18 mouse cellular contexts compared by ENCODE assay signal in the genomic region with DNA sequence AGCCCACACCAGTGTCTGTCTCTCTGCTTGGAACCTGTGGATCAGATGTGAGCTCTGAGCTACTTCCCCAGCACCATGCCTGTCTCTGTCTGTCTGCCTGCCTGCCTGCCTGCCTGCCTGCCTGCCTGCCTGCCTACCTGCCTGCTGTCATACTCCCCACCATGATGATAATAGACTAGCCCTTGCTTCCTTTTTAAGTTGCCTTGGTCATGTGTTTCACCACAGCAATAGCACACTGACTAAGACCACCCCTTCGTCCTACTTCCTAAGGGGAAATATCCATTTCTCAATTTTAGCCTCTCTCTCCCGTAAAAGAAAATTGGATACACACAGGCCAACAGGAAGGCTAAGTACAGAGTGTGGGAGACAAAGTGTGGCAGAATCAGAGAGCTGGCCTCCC. TPM values are rescaled to one million over a fixed set of nuclear protein-coding genes. Genes with fewer than 3 reads are reported as not detected.
DNase-seq lines count a peak whose midpoint lies in the region; ATAC-seq and TF ChIP-seq lines count a peak whose summit lies in the region.
"Had no signal": no experiment of that assay in that cellular context is flagged by ENCODE, and none has a peak within 500 bp of the region (broad histone marks: within the 10 kb centered on the region; RNA-seq: fewer than 3 reads in every experiment).

No protein-coding gene starts in this region.

- H3K79me2 ChIP-seq in liver, adult 2 months (ENCODE audit: control insufficient read depth, insufficient read depth, low read length), result peaks cover 31% of the 10 kb centered on the region; the same call in 1 of the 2 replicates
- peaks cover 98% of the 10 kb centered on the region for H3K79me2 ChIP-seq in CH12.LX (replicated peaks; ENCODE audit: control insufficient read depth, extremely low read depth, insufficient read depth, poor library complexity, severe bottlenecking)

- no peak overlapping the region for H3K4me2 ChIP-seq in liver, embryonic 11.5 days
- H3K4me2 ChIP-seq in CH12.LX (ENCODE audit: insufficient read depth, low read depth, poor library complexity, severe bottlenecking), result no peak overlapping the region
- H3K4me2 ChIP-seq: forebrain, embryonic 12.5 days; hindbrain, embryonic 12.5 days had no signal

- H3K9me3 ChIP-seq in liver, embryonic 11.5 days (ENCODE audit: control insufficient read depth, low read length), result no peaks in the 10 kb centered on the region
- no peaks in the 10 kb centered on the region for H3K9me3 ChIP-seq in CH12.LX (replicated peaks; ENCODE audit: low read length)
- H3K9me3 ChIP-seq in midbrain, embryonic 10.5 days (replicated peaks), result no peaks in the 10 kb centered on the region
- H3K9me3 ChIP-seq: G1E; hindbrain, embryonic 12.5 days; limb, embryonic 10.5 days had no signal

- no peak overlapping the region for H3K9ac ChIP-seq in liver, adult 2 months (ENCODE audit: low read depth, low read length)
- H3K9ac ChIP-seq in liver, embryonic 11.5 days (ENCODE audit: low read depth, low read length), result no peak overlapping the region
- 0 out of 2 replicates have a peak overlapping the region, but pooled peaks have one; percentile 7 for H3K9ac ChIP-seq in CH12.LX (ENCODE audit: insufficient read depth, low read depth)
- H3K9ac ChIP-seq: forebrain, embryonic 12.5 days; hindbrain, embryonic 12.5 days had no signal

- H3K4me1 ChIP-seq in liver, adult 2 months (ENCODE audit: control insufficient read depth, insufficient read depth, low read length), result peaks cover 20% of the 10 kb centered on the region; the same call in 1 of the 2 replicates
- H3K4me1 ChIP-seq in liver, embryonic 11.5 days (replicated peaks; ENCODE audit: control insufficient read depth, insufficient read depth, low read length), result peaks cover 5% of the 10 kb centered on the region; the same call in 1 of the 2 replicates
- H3K4me1 ChIP-seq in CH12.LX (ENCODE audit: control insufficient read depth in 1 of 2, insufficient read depth in 2 of 2), result peaks cover 21 to 67% of the 10 kb centered on the region in 2 experiments
- H3K4me1 ChIP-seq in bone marrow macrophage, adult 2 months (ENCODE audit: control insufficient read depth, insufficient read depth, low read length), result peaks cover 52% of the 10 kb centered on the region
- H3K4me1 ChIP-seq in midbrain, embryonic 10.5 days, result peaks cover 16% of the 10 kb centered on the region
- H3K4me1 ChIP-seq: forebrain, embryonic 12.5 days; hindbrain, embryonic 12.5 days; limb, embryonic 10.5 days had no signal

- dilution Hi-C loops in CH12.LX (cut with MboI; ENCODE audit: extremely low pct_ligation_motif_present, extremely low pct_unique_long_range_greater_than_20kb, low sequenced_read_pairs), result no loop called here

- TF ChIP-seq RAD21 in CH12.LX (IDR thresholded peaks at IDR 0.05; ENCODE audit: low read depth, low read length), result no peak

- H3K36me3 ChIP-seq in liver, adult 2 months (ENCODE audit: control insufficient read depth, insufficient read depth, low read length), result peaks cover 3% of the 10 kb centered on the region; the same call in 1 of the 2 replicates
- peaks cover 5% of the 10 kb centered on the region; the same call in 1 of the 2 replicates for H3K36me3 ChIP-seq in liver, embryonic 11.5 days (ENCODE audit: control insufficient read depth, insufficient read depth, low read length)
- H3K36me3 ChIP-seq in CH12.LX (replicated peaks in 1 of 2; ENCODE audit: control insufficient read depth in 1 of 2, insufficient read depth in 1 of 2, low read length in 1 of 2), result peaks cover 25 to 69% of the 10 kb centered on the region in 2 experiments
- H3K36me3 ChIP-seq in midbrain, embryonic 10.5 days, result peaks cover 45% of the 10 kb centered on the region

- in situ Hi-C loops in CH12.LX (cut with MboI; ENCODE audit: low pct_ligation_motif_present, low pct_unique_long_range_greater_than_20kb, low sequenced_read_pairs), result no loop called here

- H3K27ac ChIP-seq in liver, adult 2 months (replicated peaks; ENCODE audit: insufficient read depth, low read depth, low read length), result peak overlapping the region; percentile 38
- H3K27ac ChIP-seq in liver, embryonic 11.5 days (ENCODE audit: low read depth, low read length), result no peak overlapping the region
- peak overlapping the region; percentile 9; the same call in 1 of the 2 replicates for H3K27ac ChIP-seq in CH12.LX (ENCODE audit: insufficient read depth, low read depth)
- H3K27ac ChIP-seq in bone marrow macrophage, adult 2 months (ENCODE audit: insufficient read depth, low read depth, low read length), result peak overlapping the region; percentile 91
- H3K27ac ChIP-seq in midbrain, embryonic 10.5 days (replicated peaks), result no peak overlapping the region
- H3K27ac ChIP-seq: forebrain, embryonic 12.5 days; hindbrain, embryonic 12.5 days; limb, embryonic 10.5 days had no signal

- no peak for TF ChIP-seq EP300 in CH12.LX (IDR thresholded peaks at IDR 0.05; ENCODE audit: low read length)

- ATAC-seq in liver, embryonic 11.5 days (replicated peaks; ENCODE audit: low FRiP score), result no peak
- ATAC-seq in megakaryocyte, adult 5-6 weeks (ENCODE audit: poor library complexity, severe bottlenecking), result peak; percentile 29

- H3K4me3 ChIP-seq in liver, adult 2 months (ENCODE audit: insufficient read depth, low read depth, low read length), result no peak overlapping the region
- H3K4me3 ChIP-seq in liver, embryonic 11.5 days (ENCODE audit: low read depth, low read length), result no peak overlapping the region
- no peak overlapping the region for H3K4me3 ChIP-seq in CH12.LX (replicated peaks in 1 of 3; ENCODE audit: low read depth in 2 of 3, low read length in 2 of 3, poor library complexity in 1 of 3)
- H3K4me3 ChIP-seq in bone marrow macrophage, adult 2 months (ENCODE audit: insufficient read depth, low read length), result peak overlapping the region; percentile 9
- H3K4me3 ChIP-seq in midbrain, embryonic 10.5 days, result no peak overlapping the region
- H3K4me3 ChIP-seq: forebrain, embryonic 12.5 days; hindbrain, embryonic 12.5 days; limb, embryonic 10.5 days; myocyte had no signal

- TF ChIP-seq POLR2A in liver, adult 2 months (IDR thresholded peaks at IDR 0.05; ENCODE audit: extremely low read depth, insufficient read depth, low read length), result no peak
- TF ChIP-seq POLR2A in CH12.LX (IDR thresholded peaks at IDR 0.05; ENCODE audit: low read depth, low read length), result no peak
- TF ChIP-seq POLR2A in bone marrow macrophage, adult 2 months (IDR thresholded peaks at IDR 0.05; ENCODE audit: borderline replicate concordance, low read depth, low read length), result no peak

- DNase-seq in liver, adult 2 months (ENCODE audit: extremely low read depth, low read depth, low spot score), result no peak
- DNase-seq in liver, embryonic 11.5 days (ENCODE audit: low spot score), result no peak
- no peak for DNase-seq in CH12.LX (ENCODE audit: extremely low read depth)
- no peak for DNase-seq in midbrain, embryonic 10.5 days (ENCODE audit: low spot score)
- no peak for DNase-seq in right cerebral cortex, postnatal 10 days (ENCODE audit: low spot score in 2 of 2)
- DNase-seq: cerebellum, adult 9-10 months; gastrocnemius, postnatal 14 days; kidney, postnatal 25 days; midbrain, embryonic 14.5 days; thymus, postnatal 14 days had no signal

- 73% methylated on average over 2 of the region's 2 CpGs for WGBS in liver, adult 2 months
- 59% methylated on average over 2 of the region's 2 CpGs for WGBS in liver, embryonic 11.5 days
- 91% methylated on average over 2 of the region's 2 CpGs for WGBS in midbrain, embryonic 10.5 days

- no peak for TF ChIP-seq CTCF in liver, adult 2 months (IDR thresholded peaks at IDR 0.05; ENCODE audit: low read depth, low read length)
- TF ChIP-seq CTCF in CH12.LX (conservative IDR thresholded peaks at IDR 0.05 in 1 of 2, IDR thresholded peaks at IDR 0.05 in 1 of 2; ENCODE audit: low read depth in 2 of 2, low read length in 2 of 2), result no peak
- no peak for TF ChIP-seq CTCF in bone marrow macrophage, adult 2 months (IDR thresholded peaks at IDR 0.05; ENCODE audit: low read depth, low read length)

- H3K27me3 ChIP-seq in liver, adult 2 months (ENCODE audit: control insufficient read depth, insufficient read depth, low read length), result no peaks in the 10 kb centered on the region
- no peaks in the 10 kb centered on the region for H3K27me3 ChIP-seq in liver, embryonic 11.5 days (replicated peaks; ENCODE audit: control insufficient read depth, insufficient read depth, low read length)
- H3K27me3 ChIP-seq in CH12.LX (replicated peaks), result no peaks in the 10 kb centered on the region
- H3K27me3 ChIP-seq in midbrain, embryonic 10.5 days (ENCODE audit: low read depth, poor library complexity, severe bottlenecking), result no peaks in the 10 kb centered on the region
- H3K27me3 ChIP-seq: forebrain, embryonic 12.5 days; hindbrain, embryonic 12.5 days had no signal

RNA-seq across cellular contexts. Expression of gene Ube2l3, which starts 20.3 kb away (rescaled TPM):
- 33.8 and 34.7 TPM in 2 replicates for total RNA-seq in liver, adult 2 months (2014; rRNA removed)
- 45.7 and 54.0 TPM in 2 replicates for polyA plus RNA-seq in liver, adult 2 months (2012; rRNA removed)
- polyA plus RNA-seq in liver, embryonic 11.5 days (2014; fragmentation: Nextera tagmentation; extraction: Ambion mirVana), result 369 and 377 TPM in 2 replicates
- total RNA-seq in CH12.LX (2012; rRNA removed) (156 and 229 TPM in 2 replicates), CH12.LX (2014; rRNA removed) (302 and 354 TPM in 2 replicates)
- polyA plus RNA-seq in CH12.LX (2012; ENCODE audit: insufficient read length, low read depth), result 377 and 386 TPM in 2 replicates
- 208 and 222 TPM in 2 replicates for polyA plus RNA-seq in bone marrow macrophage, adult 2 months (2012; ENCODE audit: insufficient read depth, insufficient read length, missing spikeins)
- 373 and 400 TPM in 2 replicates for total RNA-seq in megakaryocyte, adult 5-6 weeks (2015)
- 128 and 144 TPM in 2 replicates for total RNA-seq in megakaryocyte, adult 5-6 weeks (2017)
- 412 and 424 TPM in 2 replicates for polyA plus RNA-seq in midbrain, embryonic 10.5 days (2016; fragmentation: Nextera tagmentation; extraction: Ambion mirVana)

RNA-seq across cellular contexts. Expression of gene Rimbp3, which starts 26.3 kb away (rescaled TPM):
- not detected in 2 replicates for total RNA-seq in liver, adult 2 months (2014; rRNA removed)
- polyA plus RNA-seq in liver, adult 2 months (2012; rRNA removed), result not detected in 2 replicates
- polyA plus RNA-seq in liver, embryonic 11.5 days (2014; fragmentation: Nextera tagmentation; extraction: Ambion mirVana), result 0.18 and 0.45 TPM in 2 replicates
- total RNA-seq in CH12.LX (2012; rRNA removed) (0.21 and 0.34 TPM in 2 replicates), CH12.LX (2014; rRNA removed) (0.09 TPM in 1 of 2 replicates, not detected in the other)
- polyA plus RNA-seq in CH12.LX (2012; ENCODE audit: insufficient read length, low read depth), result 0.06 and 0.08 TPM in 2 replicates
- polyA plus RNA-seq in bone marrow macrophage, adult 2 months (2012; ENCODE audit: insufficient read depth, insufficient read length, missing spikeins), result not detected in 2 replicates
- not detected in 2 replicates for total RNA-seq in megakaryocyte, adult 5-6 weeks (2015)
- total RNA-seq in megakaryocyte, adult 5-6 weeks (2017), result 0.04 TPM in 1 of 2 replicates, not detected in the other
- 1.4 and 2.2 TPM in 2 replicates for polyA plus RNA-seq in midbrain, embryonic 10.5 days (2016; fragmentation: Nextera tagmentation; extraction: Ambion mirVana)
- total RNA-seq: adrenal gland, postnatal 36 days had no signal

RNA-seq across cellular contexts. Expression of gene Ccdc116, which starts 35.1 kb away (rescaled TPM):
- 0.07 TPM in 1 of 2 replicates, not detected in the other for total RNA-seq in liver, adult 2 months (2014; rRNA removed)
- 0.05 and 0.07 TPM in 2 replicates for polyA plus RNA-seq in liver, adult 2 months (2012; rRNA removed)
- 1.7 and 2.4 TPM in 2 replicates for polyA plus RNA-seq in liver, embryonic 11.5 days (2014; fragmentation: Nextera tagmentation; extraction: Ambion mirVana)
- total RNA-seq in CH12.LX (2012; rRNA removed) (4.4 and 6.4 TPM in 2 replicates), CH12.LX (2014; rRNA removed) (7.5 and 8.9 TPM in 2 replicates)
- 7.7 and 9.7 TPM in 2 replicates for polyA plus RNA-seq in CH12.LX (2012; ENCODE audit: insufficient read length, low read depth)
- 0.31 TPM in 1 of 2 replicates, not detected in the other for polyA plus RNA-seq in bone marrow macrophage, adult 2 months (2012; ENCODE audit: insufficient read depth, insufficient read length, missing spikeins)
- total RNA-seq in megakaryocyte, adult 5-6 weeks (2015), result 0.13 and 1.5 TPM in 2 replicates
- total RNA-seq in megakaryocyte, adult 5-6 weeks (2017), result 0.26 and 0.53 TPM in 2 replicates
- polyA plus RNA-seq in midbrain, embryonic 10.5 days (2016; fragmentation: Nextera tagmentation; extraction: Ambion mirVana), result 0.39 and 0.57 TPM in 2 replicates

RNA-seq across cellular contexts. Expression of gene Ydjc, which starts 37.7 kb away (rescaled TPM):
- total RNA-seq in liver, adult 2 months (2014; rRNA removed), result 0.28 and 0.94 TPM in 2 replicates
- polyA plus RNA-seq in liver, adult 2 months (2012; rRNA removed), result 0.22 and 0.48 TPM in 2 replicates
- polyA plus RNA-seq in liver, embryonic 11.5 days (2014; fragmentation: Nextera tagmentation; extraction: Ambion mirVana), result 33.5 and 34.2 TPM in 2 replicates
- total RNA-seq in CH12.LX (2012; rRNA removed), result 68.0 and 70.9 TPM in 2 replicates
- 48.9 and 54.3 TPM in 2 replicates for total RNA-seq in CH12.LX (2014; rRNA removed)
- 63.4 and 65.3 TPM in 2 replicates for polyA plus RNA-seq in CH12.LX (2012; ENCODE audit: insufficient read length, low read depth)
- 2.0 and 3.5 TPM in 2 replicates for polyA plus RNA-seq in bone marrow macrophage, adult 2 months (2012; ENCODE audit: insufficient read depth, insufficient read length, missing spikeins)
- total RNA-seq in megakaryocyte, adult 5-6 weeks (2015), result 2.8 and 5.2 TPM in 2 replicates
- total RNA-seq in megakaryocyte, adult 5-6 weeks (2017), result 2.4 and 7.0 TPM in 2 replicates
- 5.4 and 6.8 TPM in 2 replicates for polyA plus RNA-seq in midbrain, embryonic 10.5 days (2016; fragmentation: Nextera tagmentation; extraction: Ambion mirVana)

RNA-seq across cellular contexts. Expression of gene Sdf2l1, which starts 50.0 kb away (rescaled TPM):
- 50.5 and 71.5 TPM in 2 replicates for total RNA-seq in liver, adult 2 months (2014; rRNA removed)
- 70.0 and 72.3 TPM in 2 replicates for polyA plus RNA-seq in liver, adult 2 months (2012; rRNA removed)
- 96.3 and 108 TPM in 2 replicates for polyA plus RNA-seq in liver, embryonic 11.5 days (2014; fragmentation: Nextera tagmentation; extraction: Ambion mirVana)
- total RNA-seq in CH12.LX (2012; rRNA removed) (235 and 348 TPM in 2 replicates), CH12.LX (2014; rRNA removed) (159 and 168 TPM in 2 replicates)
- polyA plus RNA-seq in CH12.LX (2012; ENCODE audit: insufficient read length, low read depth), result 159 and 165 TPM in 2 replicates
- polyA plus RNA-seq in bone marrow macrophage, adult 2 months (2012; ENCODE audit: insufficient read depth, insufficient read length, missing spikeins), result 60.9 and 75.4 TPM in 2 replicates
- total RNA-seq in megakaryocyte, adult 5-6 weeks (2015), result 76.6 and 79.4 TPM in 2 replicates
- total RNA-seq in megakaryocyte, adult 5-6 weeks (2017), result 75.8 and 87.0 TPM in 2 replicates
- polyA plus RNA-seq in midbrain, embryonic 10.5 days (2016; fragmentation: Nextera tagmentation; extraction: Ambion mirVana), result 101 and 136 TPM in 2 replicates

Comparison
In these comparisons a context has a peak if more than half of its experiments do, and no peak if none do; other contexts are left out.
1. H3K27ac ChIP-seq: peak in liver, adult 2 months (single experiment), CH12.LX (single experiment) and bone marrow macrophage, adult 2 months (single experiment); none in liver, embryonic 11.5 days (single experiment) and midbrain, embryonic 10.5 days (single experiment).